Comparison of ENCODE assay signal across 20 mouse cellular contexts in the genomic region with DNA sequence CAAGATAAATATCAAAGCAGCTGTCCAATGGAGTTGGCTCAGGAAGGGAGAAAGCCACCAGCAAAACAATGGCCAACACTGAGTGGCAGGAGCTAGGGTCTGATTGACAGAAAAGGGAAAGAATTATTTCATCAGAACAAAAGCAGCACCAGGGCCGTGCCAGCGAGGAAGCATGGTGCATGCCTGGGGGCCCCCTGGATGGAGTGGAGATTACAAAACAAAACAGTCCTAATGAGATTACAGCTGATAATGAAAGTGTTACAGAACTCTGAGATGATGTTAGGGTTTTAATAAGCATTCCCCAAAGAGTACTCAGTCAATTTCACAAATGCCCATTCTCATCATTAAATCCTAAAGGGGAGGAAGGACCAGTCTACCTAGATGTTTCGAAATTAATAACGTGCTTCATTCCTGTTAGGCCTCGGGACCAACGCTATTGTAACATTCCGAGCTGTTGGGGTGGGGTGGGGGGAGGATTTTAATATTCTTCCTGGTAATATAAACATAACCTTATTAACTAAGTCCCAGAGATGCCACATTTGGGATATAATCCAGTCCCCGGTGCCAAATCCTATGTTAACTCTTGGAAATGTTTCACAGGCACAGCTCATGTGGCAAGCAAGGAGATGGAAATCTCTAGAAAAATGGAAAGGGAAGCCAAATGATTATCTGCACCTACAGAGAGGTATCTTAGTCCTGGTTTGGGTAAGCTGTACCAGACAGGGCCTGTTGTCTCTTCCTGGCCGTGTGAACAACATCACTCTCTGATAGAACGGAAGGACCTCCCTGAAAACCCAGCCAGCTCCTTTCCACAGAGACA.
DNase-seq lines count a peak whose midpoint lies in the region; ATAC-seq and TF ChIP-seq lines count a peak whose summit lies in the region.
"Had no signal": no experiment of that assay in that cellular context is flagged by ENCODE, and none has a peak within 500 bp of the region (broad histone marks: within the 10 kb centered on the region; RNA-seq: fewer than 3 reads in every experiment).

No protein-coding gene starts in this region.

- H3K9me3 ChIP-seq in forebrain, embryonic 16.5 days (ENCODE audit: control insufficient read depth, low read length): no peaks in the 10 kb centered on the region
- no peaks in the 10 kb centered on the region for H3K9me3 ChIP-seq in forebrain, embryonic 10.5 days
- H3K9me3 ChIP-seq in midbrain, embryonic 11.5 days (ENCODE audit: control insufficient read depth, low read length): no peaks in the 10 kb centered on the region
- H3K9me3 ChIP-seq in midbrain, postnatal 0 days (ENCODE audit: low read length): no peaks in the 10 kb centered on the region
- H3K9me3 ChIP-seq in midbrain, embryonic 15.5 days: no peaks in the 10 kb centered on the region
- H3K9me3 ChIP-seq: embryonic facial prominence, embryonic 12.5 days; heart, embryonic 13.5 days had no signal

- no peaks in the 10 kb centered on the region for H3K36me3 ChIP-seq in forebrain, embryonic 16.5 days (ENCODE audit: control insufficient read depth, insufficient read depth)
- H3K36me3 ChIP-seq in forebrain, embryonic 10.5 days (replicated peaks): no peaks in the 10 kb centered on the region
- no peaks in the 10 kb centered on the region for H3K36me3 ChIP-seq in midbrain, embryonic 11.5 days (ENCODE audit: control insufficient read depth, insufficient read depth, low read length)
- no peaks in the 10 kb centered on the region for H3K36me3 ChIP-seq in midbrain, postnatal 0 days (ENCODE audit: insufficient read depth, low read length)
- no peaks in the 10 kb centered on the region for H3K36me3 ChIP-seq in midbrain, embryonic 15.5 days (replicated peaks)
- H3K36me3 ChIP-seq: embryonic facial prominence, embryonic 12.5 days; heart, embryonic 13.5 days had no signal

- 42% methylated on average over 10 of the region's 10 CpGs for WGBS in forebrain, embryonic 16.5 days
- 79% methylated on average over 10 of the region's 10 CpGs for WGBS in forebrain, embryonic 10.5 days
- WGBS in midbrain, embryonic 11.5 days: 72% methylated on average over 10 of the region's 10 CpGs
- WGBS in midbrain, postnatal 0 days: 49% methylated on average over 10 of the region's 10 CpGs
- 48% methylated on average over 10 of the region's 10 CpGs for WGBS in midbrain, embryonic 15.5 days

- ATAC-seq in forebrain, embryonic 16.5 days: peak; percentile 22; the same call in 1 of the 2 replicates
- ATAC-seq in midbrain, embryonic 11.5 days (ENCODE audit: low FRiP score): no peak
- no peak for ATAC-seq in midbrain, postnatal 0 days (ENCODE audit: low FRiP score)
- ATAC-seq in midbrain, embryonic 15.5 days (replicated peaks): no peak

- no peak overlapping the region for H3K4me3 ChIP-seq in forebrain, embryonic 16.5 days (replicated peaks; ENCODE audit: low read length)
- H3K4me3 ChIP-seq in forebrain, embryonic 10.5 days: no peak overlapping the region
- H3K4me3 ChIP-seq in midbrain, embryonic 11.5 days (ENCODE audit: low read depth, low read length): no peak overlapping the region
- H3K4me3 ChIP-seq in midbrain, postnatal 0 days (ENCODE audit: low read depth, low read length): no peak overlapping the region
- no peak overlapping the region for H3K4me3 ChIP-seq in midbrain, embryonic 15.5 days
- H3K4me3 ChIP-seq: embryonic facial prominence, embryonic 12.5 days; heart, embryonic 13.5 days; myocyte had no signal

- no peak for TF ChIP-seq CTCF in midbrain, postnatal 0 days (IDR thresholded peaks at IDR 0.05)

- peak overlapping the region; percentile 83 for H3K27ac ChIP-seq in forebrain, embryonic 16.5 days (ENCODE audit: low read length)
- no peak overlapping the region for H3K27ac ChIP-seq in forebrain, embryonic 10.5 days
- H3K27ac ChIP-seq in midbrain, embryonic 11.5 days (ENCODE audit: low read depth, low read length): no peak overlapping the region
- no peak overlapping the region for H3K27ac ChIP-seq in midbrain, postnatal 0 days (ENCODE audit: low read depth, low read length)
- H3K27ac ChIP-seq in midbrain, embryonic 15.5 days: 0 out of 2 replicates have a peak overlapping the region, but pooled peaks have one; percentile 29
- H3K27ac ChIP-seq: embryonic facial prominence, embryonic 12.5 days; heart, embryonic 13.5 days; stomach, postnatal 0 days had no signal

- peaks cover 27% of the 10 kb centered on the region for H3K4me1 ChIP-seq in forebrain, embryonic 16.5 days (replicated peaks; ENCODE audit: control insufficient read depth, insufficient read depth, low read length)
- H3K4me1 ChIP-seq in forebrain, embryonic 10.5 days: peaks cover 14% of the 10 kb centered on the region
- no peaks in the 10 kb centered on the region for H3K4me1 ChIP-seq in midbrain, embryonic 11.5 days (ENCODE audit: control insufficient read depth, insufficient read depth, low read length)
- H3K4me1 ChIP-seq in midbrain, postnatal 0 days (ENCODE audit: insufficient read depth, low read length): peaks cover 9% of the 10 kb centered on the region
- H3K4me1 ChIP-seq in midbrain, embryonic 15.5 days: peaks cover 25% of the 10 kb centered on the region
- H3K4me1 ChIP-seq: embryonic facial prominence, embryonic 12.5 days; megakaryocyte, embryonic 14.5 days had no signal

- no peak overlapping the region for H3K4me2 ChIP-seq in forebrain, embryonic 16.5 days (ENCODE audit: low read length)
- no peak overlapping the region for H3K4me2 ChIP-seq in midbrain, embryonic 11.5 days
- H3K4me2 ChIP-seq in midbrain, postnatal 0 days (ENCODE audit: low read depth, low read length, poor library complexity, severe bottlenecking): no peak overlapping the region
- no peak overlapping the region for H3K4me2 ChIP-seq in midbrain, embryonic 15.5 days
- H3K4me2 ChIP-seq: embryonic facial prominence, embryonic 12.5 days; heart, embryonic 13.5 days had no signal

- H3K27me3 ChIP-seq in forebrain, embryonic 16.5 days (replicated peaks; ENCODE audit: control insufficient read depth, insufficient read depth, low read length): no peaks in the 10 kb centered on the region
- no peaks in the 10 kb centered on the region for H3K27me3 ChIP-seq in forebrain, embryonic 10.5 days (ENCODE audit: poor library complexity, severe bottlenecking)
- H3K27me3 ChIP-seq in midbrain, embryonic 11.5 days (ENCODE audit: control insufficient read depth, insufficient read depth, low read length): no peaks in the 10 kb centered on the region
- H3K27me3 ChIP-seq in midbrain, postnatal 0 days (ENCODE audit: insufficient read depth, low read length): no peaks in the 10 kb centered on the region; the same call in 1 of the 2 replicates
- H3K27me3 ChIP-seq in midbrain, embryonic 15.5 days (replicated peaks): no peaks in the 10 kb centered on the region
- H3K27me3 ChIP-seq: embryonic facial prominence, embryonic 12.5 days; heart, embryonic 13.5 days; megakaryocyte, embryonic 14.5 days had no signal

- intact Hi-C loops in gastrocnemius, postnatal 36 days (cut with DNase I): no loop called here

- no peak overlapping the region; the same call in 1 of the 2 replicates for H3K9ac ChIP-seq in forebrain, embryonic 16.5 days (replicated peaks; ENCODE audit: low read depth, low read length)
- no peak overlapping the region for H3K9ac ChIP-seq in midbrain, embryonic 11.5 days (ENCODE audit: low read length)
- no peak overlapping the region for H3K9ac ChIP-seq in midbrain, postnatal 0 days (replicated peaks; ENCODE audit: low read length, poor library complexity, severe bottlenecking)
- no peak overlapping the region for H3K9ac ChIP-seq in midbrain, embryonic 15.5 days
- H3K9ac ChIP-seq: embryonic facial prominence, embryonic 12.5 days; heart, embryonic 13.5 days had no signal

- peak; percentile 16 for DNase-seq in adrenal gland, adult 2 months
- no peak for DNase-seq in adrenal gland, postnatal 14 days
- DNase-seq in forebrain, embryonic 10.5 days (ENCODE audit: extremely low spot score, low spot score): no peak
- peak; percentile 80 for DNase-seq in midbrain, embryonic 11.5 days (ENCODE audit: low spot score, missing footprints)
- DNase-seq in midbrain, postnatal 0 days (ENCODE audit: low spot score): no peak
- DNase-seq in gastrocnemius, postnatal 36 days: no peak
- DNase-seq: adrenal gland, adult 8-10 months; heart, postnatal 4 days; kidney, adult 11 months; kidney, postnatal 10 days; layer of hippocampus, adult 9-11 months; lung, postnatal 10 days; right cerebral cortex, postnatal 25 days had no signal

Comparison
In these comparisons a context has a peak if more than half of its experiments do, and no peak if none do; other contexts are left out.
1. DNase-seq: peak in adrenal gland, adult 2 months (single experiment) and midbrain, embryonic 11.5 days (single experiment); none in adrenal gland, postnatal 14 days (single experiment), forebrain, embryonic 10.5 days (single experiment), midbrain, postnatal 0 days (single experiment) and gastrocnemius, postnatal 36 days (0 of 2).
2. H3K27ac ChIP-seq: peak in forebrain, embryonic 16.5 days (single experiment) and midbrain, embryonic 15.5 days (single experiment); none in forebrain, embryonic 10.5 days (single experiment), midbrain, embryonic 11.5 days (single experiment) and midbrain, postnatal 0 days (single experiment).